9 mouse cellular contexts compared by ENCODE assay signal in the genomic region with DNA sequence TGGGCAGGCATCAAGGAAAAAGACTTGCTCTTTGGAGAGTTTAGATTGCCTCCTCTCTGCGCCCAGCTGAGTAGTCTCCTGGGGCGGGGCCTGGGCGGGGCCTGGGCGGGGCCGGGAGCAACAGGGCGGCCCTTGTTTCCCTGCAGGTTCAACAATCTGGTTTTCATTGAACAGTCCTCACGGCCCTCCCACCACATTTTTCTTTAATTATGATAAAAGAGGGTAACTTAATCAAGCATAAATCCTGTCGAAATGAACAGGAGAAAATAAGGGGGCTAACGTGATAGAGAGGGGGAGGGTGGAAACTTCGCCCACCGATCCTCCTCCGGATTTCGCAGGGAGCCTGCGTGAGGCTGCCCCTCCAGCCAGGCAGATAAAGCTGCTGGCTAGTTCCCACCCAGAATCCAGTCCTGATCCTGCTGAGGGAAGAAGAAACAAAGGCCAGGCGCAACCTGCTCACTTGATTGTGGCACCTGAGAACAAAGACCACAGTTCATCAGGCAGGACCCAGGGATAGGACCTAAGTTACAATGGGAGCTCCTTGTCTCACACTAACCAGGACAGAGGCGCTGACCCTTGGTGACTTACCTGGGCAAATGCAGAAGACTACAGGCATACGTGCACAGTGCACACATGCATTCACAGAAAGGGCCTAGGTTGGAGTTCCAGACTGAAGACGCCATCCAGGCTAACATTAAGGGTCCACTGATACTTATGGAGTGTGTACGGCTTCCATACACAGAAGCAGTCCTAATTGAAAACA.
DNase-seq lines count a peak whose midpoint lies in the region; ATAC-seq and TF ChIP-seq lines count a peak whose summit lies in the region.
"Had no signal": no experiment of that assay in that cellular context is flagged by ENCODE, and none has a peak within 500 bp of the region (broad histone marks: within the 10 kb centered on the region; RNA-seq: fewer than 3 reads in every experiment).

No protein-coding gene starts in this region.

- H3K36me3 ChIP-seq in embryonic facial prominence, embryonic 14.5 days (ENCODE audit: control insufficient read depth, insufficient read depth, low read length) = no peaks in the 10 kb centered on the region
- no peaks in the 10 kb centered on the region for H3K36me3 ChIP-seq in limb, embryonic 14.5 days (ENCODE audit: control insufficient read depth, insufficient read depth, low read length)
- no peaks in the 10 kb centered on the region for H3K36me3 ChIP-seq in stomach, embryonic 15.5 days

- no peaks in the 10 kb centered on the region for H3K27me3 ChIP-seq in embryonic facial prominence, embryonic 14.5 days (replicated peaks; ENCODE audit: control insufficient read depth, insufficient read depth, low read length)
- H3K27me3 ChIP-seq in limb, embryonic 14.5 days (ENCODE audit: control insufficient read depth, insufficient read depth, low read length) = no peaks in the 10 kb centered on the region
- no peaks in the 10 kb centered on the region for H3K27me3 ChIP-seq in stomach, embryonic 15.5 days (replicated peaks)

- peak overlapping the region; percentile 49 for H3K4me2 ChIP-seq in embryonic facial prominence, embryonic 14.5 days (ENCODE audit: low read depth, low read length)
- H3K4me2 ChIP-seq in limb, embryonic 14.5 days (replicated peaks; ENCODE audit: low read depth, low read length, severe bottlenecking) = peak overlapping the region; percentile 44
- peak overlapping the region; percentile 39 for H3K4me2 ChIP-seq in stomach, embryonic 15.5 days

- no peak overlapping the region for H3K4me3 ChIP-seq in left cerebral cortex, adult 2 months
- peak overlapping the region; percentile 19 for H3K4me3 ChIP-seq in embryonic facial prominence, embryonic 14.5 days (ENCODE audit: low read depth, low read length)
- H3K4me3 ChIP-seq in limb, embryonic 14.5 days (replicated peaks; ENCODE audit: low read length) = peak overlapping the region; percentile 18
- peak overlapping the region; percentile 18 for H3K4me3 ChIP-seq in stomach, embryonic 15.5 days (replicated peaks)
- H3K4me3 ChIP-seq: myocyte had no signal

- no peak for TF ChIP-seq CTCF in left cerebral cortex, adult 2 months (IDR thresholded peaks at IDR 0.05)

- H3K9me3 ChIP-seq in embryonic facial prominence, embryonic 14.5 days (ENCODE audit: control insufficient read depth, low read length) = no peaks in the 10 kb centered on the region
- H3K9me3 ChIP-seq in limb, embryonic 14.5 days (ENCODE audit: control insufficient read depth, low read length) = no peaks in the 10 kb centered on the region
- no peaks in the 10 kb centered on the region for H3K9me3 ChIP-seq in stomach, embryonic 15.5 days

- DNase-seq in left cerebral cortex, postnatal 4 days = peak; percentile 36
- no peak for DNase-seq in left cerebral cortex, adult 2 months (ENCODE audit: extremely low spot score in 1 of 2, low spot score in 2 of 2)
- peak; percentile 86 for DNase-seq in embryonic facial prominence, embryonic 14.5 days (ENCODE audit: low spot score)
- DNase-seq in limb, embryonic 14.5 days (ENCODE audit: low spot score) = peak; percentile 66
- DNase-seq in cerebellum, adult 8-10 months = no peak
- no peak for DNase-seq in lung, postnatal 4 days
- DNase-seq in layer of hippocampus, postnatal 36 days = no peak

- intact Hi-C loops in left cerebral cortex, postnatal 4 days (cut with DNase I) = no loop called here
- intact Hi-C loops in left cerebral cortex, adult 2 months (cut with DNase I) = no loop called here

- H3K4me1 ChIP-seq in embryonic facial prominence, embryonic 14.5 days (ENCODE audit: control insufficient read depth, insufficient read depth, low read length) = peaks cover 56% of the 10 kb centered on the region
- peaks cover 45% of the 10 kb centered on the region for H3K4me1 ChIP-seq in limb, embryonic 14.5 days (ENCODE audit: control insufficient read depth, insufficient read depth, low read length)
- peaks cover 30% of the 10 kb centered on the region for H3K4me1 ChIP-seq in stomach, embryonic 15.5 days

- H3K27ac ChIP-seq in left cerebral cortex, adult 2 months = no peak overlapping the region
- peak overlapping the region; percentile 84 for H3K27ac ChIP-seq in embryonic facial prominence, embryonic 14.5 days (replicated peaks; ENCODE audit: low read depth, low read length)
- peak overlapping the region; percentile 49 for H3K27ac ChIP-seq in limb, embryonic 14.5 days (replicated peaks; ENCODE audit: low read depth, low read length)
- H3K27ac ChIP-seq in stomach, embryonic 15.5 days = peak overlapping the region; percentile 69; the same call in 1 of the 2 replicates

- WGBS in embryonic facial prominence, embryonic 14.5 days = 9% methylated on average over 19 of the region's 19 CpGs
- WGBS in limb, embryonic 14.5 days = 11% methylated on average over 19 of the region's 19 CpGs
- 16% methylated on average over 19 of the region's 19 CpGs for WGBS in stomach, embryonic 15.5 days

- ATAC-seq in embryonic facial prominence, embryonic 14.5 days (ENCODE audit: low read depth) = peak; percentile 92
- ATAC-seq in limb, embryonic 14.5 days (ENCODE audit: low FRiP score, low read depth) = peak; percentile 66
- ATAC-seq in stomach, embryonic 15.5 days (ENCODE audit: insufficient read depth, low FRiP score, low read depth) = peak; percentile 76

- H3K9ac ChIP-seq in embryonic facial prominence, embryonic 14.5 days (ENCODE audit: low read depth, low read length) = peak overlapping the region; percentile 41
- no peak overlapping the region for H3K9ac ChIP-seq in limb, embryonic 14.5 days (ENCODE audit: low read depth, low read length, severe bottlenecking)
- H3K9ac ChIP-seq in stomach, embryonic 15.5 days = no peak overlapping the region

- no peak for TF ChIP-seq POLR2A in limb, embryonic 14.5 days (IDR thresholded peaks at IDR 0.05; ENCODE audit: borderline replicate concordance, extremely low read depth, insufficient read depth, insufficient read length)

Comparison
In these comparisons a context has a peak if more than half of its experiments do, and no peak if none do; other contexts are left out.
1. DNase-seq: peak in left cerebral cortex, postnatal 4 days (single experiment), embryonic facial prominence, embryonic 14.5 days (single experiment) and limb, embryonic 14.5 days (single experiment); none in left cerebral cortex, adult 2 months (0 of 2), cerebellum, adult 8-10 months (single experiment), lung, postnatal 4 days (0 of 2) and layer of hippocampus, postnatal 36 days (0 of 2).
2. Peak in every context shown above with its lines, with median percentiles within 50 percentile points of each other: ATAC-seq and H3K4me2 ChIP-seq.